Comparison of ENCODE assay signal across 28 mouse cellular contexts in the genomic region with DNA sequence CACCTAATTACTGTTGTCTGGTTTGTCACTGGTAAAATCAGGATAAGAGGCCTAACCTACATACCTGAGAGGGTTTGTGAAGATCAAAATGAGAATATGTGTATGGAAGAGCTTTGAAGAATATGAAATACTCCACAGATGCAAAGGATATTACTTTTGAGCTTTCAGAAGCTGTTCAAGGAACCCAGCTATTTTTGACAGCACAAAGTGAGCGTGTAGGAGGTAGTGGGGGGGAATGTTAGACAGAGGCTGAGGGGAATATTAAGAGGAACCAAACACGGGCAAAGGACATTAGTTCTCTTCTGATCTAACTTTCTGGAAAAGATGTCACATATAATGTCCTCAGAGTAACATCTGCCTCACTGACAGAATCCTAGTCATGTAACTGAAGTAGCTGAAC.
"Had no signal": no experiment of that assay in that cellular context is flagged by ENCODE, and none has a peak within 500 bp of the region (broad histone marks: within the 10 kb centered on the region; RNA-seq: fewer than 3 reads in every experiment).

No protein-coding gene starts in this region.

- DNase-seq: cerebellum, adult 2 months; cerebellum, adult 8-10 months; cerebellum, adult 9-10 months; cerebellum, adult 9-11 months; cerebellum, postnatal 10 days; cerebellum, postnatal 14 days; cerebellum, postnatal 25 days; cerebellum, postnatal 36 days; embryo, embryonic 11 days; forebrain, postnatal 0 days; gastrocnemius, adult 2 months; gastrocnemius, postnatal 10 days; gastrocnemius, postnatal 14 days; gastrocnemius, postnatal 25 days; gastrocnemius, postnatal 36 days; heart, adult 18-20 months; heart, adult 2 months had no signal

- H3K9me3 ChIP-seq: embryonic facial prominence, embryonic 10.5 days; embryonic facial prominence, embryonic 12.5 days; embryonic facial prominence, embryonic 13.5 days; embryonic facial prominence, embryonic 15.5 days; forebrain, embryonic 10.5 days; forebrain, embryonic 12.5 days; forebrain, embryonic 13.5 days; forebrain, embryonic 15.5 days had no signal

- H3K4me2 ChIP-seq: embryonic facial prominence, embryonic 12.5 days; embryonic facial prominence, embryonic 13.5 days; embryonic facial prominence, embryonic 15.5 days; forebrain, embryonic 12.5 days; forebrain, embryonic 13.5 days; forebrain, embryonic 15.5 days had no signal

- H3K27ac ChIP-seq: embryonic facial prominence, embryonic 10.5 days; embryonic facial prominence, embryonic 12.5 days; embryonic facial prominence, embryonic 13.5 days; embryonic facial prominence, embryonic 15.5 days; forebrain, embryonic 10.5 days; forebrain, embryonic 12.5 days; forebrain, embryonic 13.5 days; forebrain, embryonic 15.5 days; gastrocnemius, adult 2 months; heart, adult 2 months had no signal

- ATAC-seq: forebrain, embryonic 13.5 days; forebrain, embryonic 14.5 days; forebrain, embryonic 15.5 days; forebrain, embryonic 16.5 days; forebrain, postnatal 0 days had no signal

- H3K4me1 ChIP-seq: embryonic facial prominence, embryonic 10.5 days; embryonic facial prominence, embryonic 12.5 days; embryonic facial prominence, embryonic 13.5 days; embryonic facial prominence, embryonic 15.5 days; forebrain, embryonic 10.5 days; forebrain, embryonic 12.5 days; forebrain, embryonic 13.5 days; forebrain, embryonic 15.5 days had no signal

- H3K36me3 ChIP-seq: embryonic facial prominence, embryonic 10.5 days; embryonic facial prominence, embryonic 12.5 days; embryonic facial prominence, embryonic 13.5 days; embryonic facial prominence, embryonic 15.5 days; forebrain, embryonic 10.5 days; forebrain, embryonic 12.5 days had no signal

- H3K9ac ChIP-seq: embryonic facial prominence, embryonic 12.5 days; embryonic facial prominence, embryonic 13.5 days; embryonic facial prominence, embryonic 15.5 days; forebrain, embryonic 12.5 days; forebrain, embryonic 13.5 days; forebrain, embryonic 15.5 days; forebrain, postnatal 0 days had no signal

- H3K4me3 ChIP-seq: embryonic facial prominence, embryonic 10.5 days; embryonic facial prominence, embryonic 12.5 days; embryonic facial prominence, embryonic 13.5 days; embryonic facial prominence, embryonic 15.5 days; erythroblast, embryonic 14.5 days; forebrain, embryonic 10.5 days; forebrain, embryonic 12.5 days; forebrain, embryonic 13.5 days; forebrain, embryonic 15.5 days; gastrocnemius, adult 2 months; heart, adult 2 months had no signal

- H3K27me3 ChIP-seq: embryonic facial prominence, embryonic 12.5 days; embryonic facial prominence, embryonic 13.5 days; embryonic facial prominence, embryonic 15.5 days; forebrain, embryonic 12.5 days; forebrain, embryonic 13.5 days; forebrain, embryonic 15.5 days had no signal
